Mouse (Mus musculus): ENCODE measurements around the gene Cog1. TPM values are rescaled to one million over a fixed set of nuclear protein-coding genes. Genes with fewer than 3 reads are reported as not detected.

The Cog1 gene
- 19.1 TPM in 2 replicates for total RNA-seq (2012; rRNA removed)

DNA sequence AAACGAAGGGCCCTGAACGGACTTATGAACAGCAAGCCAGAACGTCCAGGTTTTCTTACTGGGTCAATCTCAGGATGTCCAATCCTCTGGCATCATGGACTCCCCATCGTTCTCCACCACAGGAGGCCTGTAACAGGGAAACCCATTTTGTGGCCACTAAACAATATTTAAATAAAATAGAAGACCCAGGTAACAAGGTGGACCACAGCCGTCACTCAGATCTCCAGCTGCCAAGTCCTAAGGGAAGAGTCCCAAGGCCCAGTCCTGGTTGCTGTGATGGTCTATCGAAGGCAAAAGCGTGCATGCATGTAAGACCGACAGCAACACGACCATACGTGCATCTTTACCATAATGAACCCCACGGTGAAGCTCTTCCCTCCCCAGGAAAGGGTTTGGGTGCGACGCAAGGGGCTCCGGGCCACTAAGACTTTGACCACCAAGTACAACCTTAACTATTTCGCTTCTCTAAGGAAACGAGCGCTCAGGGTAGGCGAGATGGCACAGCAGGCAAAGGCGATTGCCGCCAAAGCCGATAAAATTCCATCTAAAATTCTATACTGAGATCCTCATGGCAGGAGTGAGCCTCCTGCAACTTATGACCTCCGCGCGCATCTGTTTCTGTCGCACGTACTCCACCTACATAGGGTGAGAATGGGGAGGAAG is at the start of gene Cog1:
TSS of gene Cog1 (plus strand) at position 480 of the 663 bp plus-strand sequence.
- TF ChIP-seq MAFK (IDR thresholded peaks at IDR 0.05; ENCODE audit: insufficient read depth, low read depth, low read length) (no peak), CHD2 (IDR thresholded peaks at IDR 0.05; ENCODE audit: low read depth, low read length) (no peak), ZC3H11A (IDR thresholded peaks at IDR 0.05; ENCODE audit: borderline replicate concordance, low read depth, low read length) (no peak), HCFC1 (IDR thresholded peaks at IDR 0.05; ENCODE audit: borderline replicate concordance, insufficient read depth, low read length) (no peak), ZNF384 (IDR thresholded peaks at IDR 0.05; ENCODE audit: low read depth, low read length) (no peak)
- Histone ChIP-seq H3K36me3 (ENCODE audit: control insufficient read depth, insufficient read depth, low read length, poor library complexity, severe bottlenecking) (peaks cover 9% of the 10 kb centered on the region), H3K9ac (ENCODE audit: insufficient read depth, low read depth, low read length, poor library complexity, severe bottlenecking) (peak within 1 kb of the TSS; percentile 96), H3K4me1 (ENCODE audit: control insufficient read depth in 2 of 2, insufficient read depth in 2 of 2, low read length in 2 of 2, poor library complexity in 1 of 2) (peaks cover 5 to 11% of the 10 kb centered on the region in 2 experiments; a peak in 2 of 4 replicates), H3K27ac (ENCODE audit: insufficient read depth, low read depth, low read length, poor library complexity, severe bottlenecking) (no peak within 1 kb of the TSS; the same call in 1 of the 2 replicates), H3K9me3 (ENCODE audit: control insufficient read depth, insufficient read depth, low read depth, low read length) (no peaks in the 10 kb centered on the region), H3K4me3 (ENCODE audit: insufficient read depth in 1 of 2, low read depth in 1 of 2, low read length in 2 of 2, poor library complexity in 1 of 2, severe bottlenecking in 1 of 2) (peak within 1 kb of the TSS; percentile 80 to 100)
- in situ Hi-C loops (cut with MboI; ENCODE audit: low sequenced_read_pairs in 2 of 2, unreplicated experiment in 2 of 2), result loop anchor here (5.0 to 25.0 kb wide), 2 partner anchors 163 to 462 kb away; no protein-coding TSS in a partner anchor
- no peak for DNase-seq (ENCODE audit: low read depth, low spot score)

- Histone ChIP-seq H3K9ac (ENCODE audit: insufficient read depth, low read depth, low read length, poor library complexity, severe bottlenecking) (no peak overlapping the region), H3K36me3 (ENCODE audit: control insufficient read depth, insufficient read depth, low read length, poor library complexity, severe bottlenecking) (no peaks in the 10 kb centered on the region), H3K27ac (ENCODE audit: insufficient read depth, low read depth, low read length, poor library complexity, severe bottlenecking) (no peak overlapping the region), H3K4me3 (ENCODE audit: insufficient read depth in 1 of 2, low read depth in 1 of 2, low read length in 2 of 2, poor library complexity in 1 of 2, severe bottlenecking in 1 of 2) (no peak overlapping the region), H3K4me1 (ENCODE audit: control insufficient read depth in 2 of 2, insufficient read depth in 2 of 2, low read length in 2 of 2, poor library complexity in 1 of 2) (no peaks in the 10 kb centered on the region), H3K9me3 (ENCODE audit: control insufficient read depth, insufficient read depth, low read depth, low read length) (no peaks in the 10 kb centered on the region)
- DNase-seq (ENCODE audit: low read depth, low spot score), result no peak
- in situ Hi-C loops (cut with MboI; ENCODE audit: low sequenced_read_pairs in 2 of 2, unreplicated experiment in 2 of 2), result no loop called here
- no peak for TF ChIP-seq ZC3H11A (IDR thresholded peaks at IDR 0.05; ENCODE audit: borderline replicate concordance, low read depth, low read length)
- no peak for TF ChIP-seq CHD2 (IDR thresholded peaks at IDR 0.05; ENCODE audit: low read depth, low read length)
Measured at GRCm38 (mm10) chr11:113600526-113601245, 48.3 kb upstream of the Cog1 start.

- Histone ChIP-seq H3K36me3 (ENCODE audit: control insufficient read depth, insufficient read depth, low read length, poor library complexity, severe bottlenecking) (no peaks in the 10 kb centered on the region), H3K4me3 (ENCODE audit: insufficient read depth in 1 of 2, low read depth in 1 of 2, low read length in 2 of 2, poor library complexity in 1 of 2, severe bottlenecking in 1 of 2) (no peak overlapping the region), H3K9ac (ENCODE audit: insufficient read depth, low read depth, low read length, poor library complexity, severe bottlenecking) (no peak overlapping the region), H3K9me3 (ENCODE audit: control insufficient read depth, insufficient read depth, low read depth, low read length) (no peaks in the 10 kb centered on the region), H3K27ac (ENCODE audit: insufficient read depth, low read depth, low read length, poor library complexity, severe bottlenecking) (no peak overlapping the region), H3K4me1 (ENCODE audit: control insufficient read depth in 2 of 2, insufficient read depth in 2 of 2, low read length in 2 of 2, poor library complexity in 1 of 2) (no peaks in the 10 kb centered on the region)
- TF ChIP-seq ZNF384 (IDR thresholded peaks at IDR 0.05; ENCODE audit: low read depth, low read length), result no peak
- TF ChIP-seq CHD2 (IDR thresholded peaks at IDR 0.05; ENCODE audit: low read depth, low read length), result no peak
- TF ChIP-seq ZC3H11A (IDR thresholded peaks at IDR 0.05; ENCODE audit: borderline replicate concordance, low read depth, low read length), result no peak
- TF ChIP-seq HCFC1 (IDR thresholded peaks at IDR 0.05; ENCODE audit: borderline replicate concordance, insufficient read depth, low read length), result no peak
- no peak for TF ChIP-seq MAFK (IDR thresholded peaks at IDR 0.05; ENCODE audit: insufficient read depth, low read depth, low read length)
- in situ Hi-C loops (cut with MboI; ENCODE audit: low sequenced_read_pairs in 2 of 2, unreplicated experiment in 2 of 2), result no loop called here
- no peak for DNase-seq (ENCODE audit: low read depth, low spot score)
Measured at GRCm38 (mm10) chr11:113601616-113602343, 47.2 kb upstream of the Cog1 start.

GRCm38 (mm10) chr11:113607556-113607955 is 41.4 kb upstream of the Cog1 start:
- in situ Hi-C loops (cut with MboI; ENCODE audit: low sequenced_read_pairs in 2 of 2, unreplicated experiment in 2 of 2), result no loop called here
- Histone ChIP-seq H3K4me1 (ENCODE audit: control insufficient read depth in 2 of 2, insufficient read depth in 2 of 2, low read length in 2 of 2, poor library complexity in 1 of 2) (peaks cover 0 to 3% of the 10 kb centered on the region in 2 experiments; a peak in 1 of 4 replicates), H3K9me3 (ENCODE audit: control insufficient read depth, insufficient read depth, low read depth, low read length) (no peaks in the 10 kb centered on the region), H3K36me3 (ENCODE audit: control insufficient read depth, insufficient read depth, low read length, poor library complexity, severe bottlenecking) (no peaks in the 10 kb centered on the region), H3K27ac (ENCODE audit: insufficient read depth, low read depth, low read length, poor library complexity, severe bottlenecking) (no peak overlapping the region), H3K9ac (ENCODE audit: insufficient read depth, low read depth, low read length, poor library complexity, severe bottlenecking) (no peak overlapping the region), H3K4me3 (ENCODE audit: insufficient read depth in 1 of 2, low read depth in 1 of 2, low read length in 2 of 2, poor library complexity in 1 of 2, severe bottlenecking in 1 of 2) (no peak overlapping the region)
- no peak for TF ChIP-seq ZC3H11A (IDR thresholded peaks at IDR 0.05; ENCODE audit: borderline replicate concordance, low read depth, low read length)
- no peak for TF ChIP-seq MAFK (IDR thresholded peaks at IDR 0.05; ENCODE audit: insufficient read depth, low read depth, low read length)
- TF ChIP-seq CHD2 (IDR thresholded peaks at IDR 0.05; ENCODE audit: low read depth, low read length), result no peak
- TF ChIP-seq HCFC1 (IDR thresholded peaks at IDR 0.05; ENCODE audit: borderline replicate concordance, insufficient read depth, low read length), result no peak
- TF ChIP-seq ZNF384 (IDR thresholded peaks at IDR 0.05; ENCODE audit: low read depth, low read length), result no peak
- DNase-seq (ENCODE audit: low read depth, low spot score), result no peak
